Mouse (Mus musculus): ENCODE measurements around the gene Gm11009.
"Not testable (repeated sequence)": the region's sequence is repeated elsewhere in the genome, so short reads cannot be mapped to it uniquely, and the experiment has no call there.

Gm11009 gene

GRCm38 (mm10) chr2:176319394-176319793, at the start of gene Gm11009:
Gene Gm11009, minus strand, starts transcription at chr2:176319494.
- DNase-seq (ENCODE audit: low spot score), result not testable (repeated sequence)

Measured in yolk sac, embryonic 10.5 days (tissue).